Mouse (Mus musculus): ENCODE results near the gene Slc43a3. TPM values are rescaled to one million over a fixed set of nuclear protein-coding genes. Genes with fewer than 3 reads are reported as not detected.
A peak's percentile ranks its signal among the peaks of the same experiment; 100 is the strongest.

Gene Slc43a3
- total and polyA plus RNA-seq, 3 experiments: 90.6 to 91.5 TPM; not detected in 1

- peak; percentile 67 to 72 for TF ChIP-seq EP300 (IDR thresholded peaks at IDR 0.05; ENCODE audit: low read depth in 1 of 2, low read length in 2 of 2)
- TF ChIP-seq JUND (IDR thresholded peaks at IDR 0.05; ENCODE audit: low read depth, low read length): no peak
- peak; percentile 51; the same call in 1 of the 2 replicates for TF ChIP-seq USF1 (IDR thresholded peaks at IDR 0.05; ENCODE audit: low read depth, low read length)
- peak; percentile 60 for TF ChIP-seq GATA1 (IDR thresholded peaks at IDR 0.05; ENCODE audit: low read depth, low read length)
- no peak for TF ChIP-seq GABPA (IDR thresholded peaks at IDR 0.05; ENCODE audit: low read depth, low read length)
- 0 out of 2 replicates have a peak, but pooled peaks have one; percentile 18 for TF ChIP-seq TCF12 (IDR thresholded peaks at IDR 0.05; ENCODE audit: low read depth, low read length)
- TF ChIP-seq RCOR1 (IDR thresholded peaks at IDR 0.05; ENCODE audit: low read depth, low read length): peak; percentile 95
- no peak for TF ChIP-seq MAFK (IDR thresholded peaks at IDR 0.05; ENCODE audit: borderline replicate concordance, low read depth, low read length)
- TF ChIP-seq ZNF384 (IDR thresholded peaks at IDR 0.05; ENCODE audit: low read depth, low read length): peak; percentile 83
- no peak for TF ChIP-seq ETS1 (IDR thresholded peaks at IDR 0.05; ENCODE audit: low read depth, low read length)
- no peak for TF ChIP-seq CHD1 (IDR thresholded peaks at IDR 0.05; ENCODE audit: low read depth, low read length)
- H3K4me3 ChIP-seq (ENCODE audit: control insufficient read depth in 1 of 2, insufficient read depth in 1 of 2, low read depth in 2 of 2, low read length in 2 of 2): no peak within 1 kb of the TSS
- H3K27me3 ChIP-seq (ENCODE audit: control insufficient read depth in 1 of 2, insufficient read depth in 2 of 2, low read length in 2 of 2): peaks cover 0 to 2% of the 10 kb centered on the region in 2 experiments; a peak in 1 of 4 replicates
- no peaks in the 10 kb centered on the region for H3K79me2 ChIP-seq (ENCODE audit: control insufficient read depth, insufficient read depth, low read length, poor library complexity)
- peaks cover 2 to 17% of the 10 kb centered on the region in 2 experiments; a peak in 2 of 4 replicates for H3K4me1 ChIP-seq (ENCODE audit: control insufficient read depth in 1 of 2, insufficient read depth in 2 of 2, low read length in 2 of 2)
- H3K27ac ChIP-seq (ENCODE audit: control insufficient read depth, low read depth, low read length): no peak within 1 kb of the TSS
- H3K9me3 ChIP-seq (replicated peaks; ENCODE audit: insufficient read depth, low read length): no peaks in the 10 kb centered on the region
- peaks cover 0 to 16% of the 10 kb centered on the region in 2 experiments; a peak in 2 of 4 replicates for H3K36me3 ChIP-seq (ENCODE audit: control insufficient read depth in 1 of 2, insufficient read depth in 2 of 2, low read length in 2 of 2)
- no peak within 1 kb of the TSS for H3K9ac ChIP-seq (ENCODE audit: control insufficient read depth, low read depth, low read length, poor library complexity, severe bottlenecking)
- peak; percentile 66 for DNase-seq (ENCODE audit: low read depth, low spot score)
Observed at GRCm38 (mm10) chr2:84987930-84988329, 51.6 kb downstream of the Slc43a3 start, which contains the start of gene Prg3. Gene Prg3, plus strand, starts transcription at chr2:84988215.

DNA sequence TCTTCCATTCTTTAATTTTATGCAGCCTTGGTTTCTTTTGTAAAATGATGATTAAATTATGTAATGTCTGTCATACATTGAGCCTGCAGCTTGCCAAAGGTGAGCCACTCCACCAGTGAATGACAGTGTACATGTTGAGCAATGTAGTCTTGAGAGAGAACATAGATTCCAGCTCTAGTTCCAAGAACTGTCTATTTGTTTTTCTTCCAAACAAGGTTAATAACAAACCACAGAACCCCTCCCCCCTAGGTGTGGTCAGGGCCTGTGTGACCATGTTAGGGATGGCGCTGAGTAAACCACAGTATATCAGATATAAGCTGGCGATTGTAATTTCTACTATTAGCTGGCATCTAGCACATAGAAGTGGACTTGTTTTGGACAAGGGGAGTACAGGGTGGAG is 60.0 kb downstream of the Slc43a3 start:
- Histone ChIP-seq H3K79me2 (ENCODE audit: control insufficient read depth, insufficient read depth, low read length, poor library complexity) (no peaks in the 10 kb centered on the region), H3K9me3 (replicated peaks; ENCODE audit: insufficient read depth, low read length) (no peaks in the 10 kb centered on the region), H3K4me1 (ENCODE audit: control insufficient read depth in 1 of 2, insufficient read depth in 2 of 2, low read length in 2 of 2) (peaks cover 0 to 9% of the 10 kb centered on the region in 2 experiments; a peak in 3 of 4 replicates), H3K36me3 (ENCODE audit: control insufficient read depth in 1 of 2, insufficient read depth in 2 of 2, low read length in 2 of 2) (no peaks in the 10 kb centered on the region), H3K9ac (ENCODE audit: control insufficient read depth, low read depth, low read length, poor library complexity, severe bottlenecking) (no peak overlapping the region), H3K4me3 (ENCODE audit: control insufficient read depth in 1 of 2, insufficient read depth in 1 of 2, low read depth in 2 of 2, low read length in 2 of 2) (no peak overlapping the region), H3K27me3 (ENCODE audit: control insufficient read depth in 1 of 2, insufficient read depth in 2 of 2, low read length in 2 of 2) (no peaks in the 10 kb centered on the region; a peak in 1 of 4 replicates), H3K27ac (ENCODE audit: control insufficient read depth, low read depth, low read length) (no peak overlapping the region)
- DNase-seq (ENCODE audit: low read depth, low spot score): no peak
- no peak for TF ChIP-seq NELFE (IDR thresholded peaks at IDR 0.05; ENCODE audit: low read depth, low read length)
- TF ChIP-seq ZNF384 (IDR thresholded peaks at IDR 0.05; ENCODE audit: low read depth, low read length): no peak
- TF ChIP-seq POLR2AphosphoS2 (IDR thresholded peaks at IDR 0.05; ENCODE audit: low read length): no peak
- no peak for TF ChIP-seq USF1 (IDR thresholded peaks at IDR 0.05; ENCODE audit: low read depth, low read length)
- TF ChIP-seq BHLHE40 (IDR thresholded peaks at IDR 0.05; ENCODE audit: borderline replicate concordance, low read depth, low read length): no peak
- TF ChIP-seq ZC3H11A (IDR thresholded peaks at IDR 0.05; ENCODE audit: low read depth, low read length): no peak
- TF ChIP-seq SMC3 (IDR thresholded peaks at IDR 0.05; ENCODE audit: low read depth, low read length): no peak
- TF ChIP-seq NRF1 (IDR thresholded peaks at IDR 0.05; ENCODE audit: insufficient read depth, low read depth, low read length, poor library complexity, severe bottlenecking): no peak
- TF ChIP-seq CHD2 (IDR thresholded peaks at IDR 0.05; ENCODE audit: low read length): no peak
